15 mouse cellular contexts compared by ENCODE assay signal in genomic region chr10:13427599-13427998, GRCm38 (mm10). TPM values are rescaled to one million over a fixed set of nuclear protein-coding genes. Genes with fewer than 3 reads are reported as not detected.
A peak's percentile ranks its signal among the peaks of the same experiment; 100 is the strongest.
DNase-seq lines count a peak whose midpoint lies in the region; ATAC-seq and TF ChIP-seq lines count a peak whose summit lies in the region.
"Had no signal": no experiment of that assay in that cellular context is flagged by ENCODE, and none has a peak within 500 bp of the region (broad histone marks: within the 10 kb centered on the region; RNA-seq: fewer than 3 reads in every experiment).

No protein-coding gene starts in this region.

- H3K4me2 ChIP-seq in forebrain, postnatal 0 days (ENCODE audit: low read depth) = no peak overlapping the region
- H3K4me2 ChIP-seq in forebrain, embryonic 15.5 days (replicated peaks) = no peak overlapping the region
- no peak overlapping the region for H3K4me2 ChIP-seq in limb, embryonic 13.5 days (replicated peaks)
- H3K4me2 ChIP-seq: limb, embryonic 12.5 days; lung, embryonic 14.5 days; midbrain, embryonic 12.5 days had no signal

- H3K36me3 ChIP-seq in forebrain, postnatal 0 days (ENCODE audit: insufficient read depth) = no peaks in the 10 kb centered on the region
- H3K36me3 ChIP-seq in forebrain, embryonic 15.5 days = no peaks in the 10 kb centered on the region
- no peaks in the 10 kb centered on the region for H3K36me3 ChIP-seq in limb, embryonic 13.5 days
- no peaks in the 10 kb centered on the region for H3K36me3 ChIP-seq in limb, embryonic 10.5 days
- H3K36me3 ChIP-seq: limb, embryonic 12.5 days; midbrain, embryonic 12.5 days had no signal

- no peak for DNase-seq in forebrain, postnatal 0 days
- no peak for DNase-seq in limb, embryonic 10.5 days (ENCODE audit: low spot score)
- DNase-seq in fat pad, adult 2 months (ENCODE audit: extremely low read depth, low read depth, low spot score) = peak; percentile 56
- DNase-seq in kidney, adult 9 months = peak; percentile 81
- DNase-seq in thymus, postnatal 10 days (ENCODE audit: low spot score in 2 of 2) = no peak
- DNase-seq: adrenal gland, postnatal 14 days; layer of hippocampus, postnatal 36 days; lung, embryonic 14.5 days had no signal

- no peaks in the 10 kb centered on the region for H3K27me3 ChIP-seq in forebrain, postnatal 0 days (ENCODE audit: insufficient read depth, low read length)
- H3K27me3 ChIP-seq in forebrain, embryonic 15.5 days = no peaks in the 10 kb centered on the region
- H3K27me3 ChIP-seq in limb, embryonic 13.5 days = no peaks in the 10 kb centered on the region
- no peaks in the 10 kb centered on the region for H3K27me3 ChIP-seq in limb, embryonic 10.5 days (ENCODE audit: low read depth, poor library complexity, severe bottlenecking)
- H3K27me3 ChIP-seq: limb, embryonic 12.5 days; midbrain, embryonic 12.5 days had no signal

- ATAC-seq in forebrain, postnatal 0 days = peak; percentile 23; the same call in 1 of the 2 replicates
- ATAC-seq in forebrain, embryonic 15.5 days (replicated peaks) = no peak
- ATAC-seq in limb, embryonic 13.5 days (ENCODE audit: low FRiP score, low read depth) = no peak
- ATAC-seq: CD4-positive, CD25-positive, alpha-beta regulatory T cell, adult 4 months; intestine, embryonic 16.5 days had no signal

- no peaks in the 10 kb centered on the region for H3K4me1 ChIP-seq in forebrain, postnatal 0 days (ENCODE audit: insufficient read depth)
- peaks cover 12% of the 10 kb centered on the region for H3K4me1 ChIP-seq in forebrain, embryonic 15.5 days
- peaks cover 38% of the 10 kb centered on the region for H3K4me1 ChIP-seq in limb, embryonic 13.5 days
- H3K4me1 ChIP-seq in limb, embryonic 10.5 days = peaks cover 21% of the 10 kb centered on the region

- WGBS in forebrain, postnatal 0 days = 65% methylated on average over 10 of the region's 10 CpGs
- WGBS in forebrain, embryonic 15.5 days = 62% methylated on average over 10 of the region's 10 CpGs
- WGBS in limb, embryonic 13.5 days = 73% methylated on average over 10 of the region's 10 CpGs
- WGBS in limb, embryonic 10.5 days = 90% methylated on average over 10 of the region's 10 CpGs

- no peaks in the 10 kb centered on the region for H3K9me3 ChIP-seq in forebrain, postnatal 0 days (ENCODE audit: low read length)
- no peaks in the 10 kb centered on the region for H3K9me3 ChIP-seq in forebrain, embryonic 15.5 days
- no peaks in the 10 kb centered on the region for H3K9me3 ChIP-seq in limb, embryonic 13.5 days
- no peaks in the 10 kb centered on the region for H3K9me3 ChIP-seq in limb, embryonic 10.5 days (replicated peaks)
- H3K9me3 ChIP-seq: limb, embryonic 12.5 days; midbrain, embryonic 12.5 days had no signal

- TF ChIP-seq CTCF in forebrain, postnatal 0 days (IDR thresholded peaks at IDR 0.05; ENCODE audit: low read depth) = no peak

- H3K27ac ChIP-seq in forebrain, postnatal 0 days (ENCODE audit: low read depth, low read length) = no peak overlapping the region
- H3K27ac ChIP-seq in forebrain, embryonic 15.5 days (replicated peaks) = no peak overlapping the region
- H3K27ac ChIP-seq in limb, embryonic 13.5 days = peak overlapping the region; percentile 39; the same call in 1 of the 2 replicates
- no peak overlapping the region; the same call in 1 of the 2 replicates for H3K27ac ChIP-seq in limb, embryonic 10.5 days
- H3K27ac ChIP-seq: limb, embryonic 12.5 days; midbrain, embryonic 12.5 days had no signal

- H3K9ac ChIP-seq in forebrain, postnatal 0 days = no peak overlapping the region
- no peak overlapping the region for H3K9ac ChIP-seq in forebrain, embryonic 15.5 days (replicated peaks)
- no peak overlapping the region for H3K9ac ChIP-seq in limb, embryonic 13.5 days
- H3K9ac ChIP-seq: limb, embryonic 12.5 days; lung, embryonic 14.5 days; midbrain, embryonic 12.5 days had no signal

- no peak overlapping the region for H3K4me3 ChIP-seq in forebrain, postnatal 0 days (ENCODE audit: low read depth, low read length)
- H3K4me3 ChIP-seq in forebrain, embryonic 15.5 days = no peak overlapping the region
- no peak overlapping the region for H3K4me3 ChIP-seq in limb, embryonic 13.5 days
- H3K4me3 ChIP-seq in limb, embryonic 10.5 days = no peak overlapping the region
- H3K4me3 ChIP-seq: erythroblast, embryonic 14.5 days; limb, embryonic 12.5 days; midbrain, embryonic 12.5 days had no signal

RNA-seq across cellular contexts. Expression of gene Phactr2, which starts 46.6 kb away (rescaled TPM):
- total RNA-seq in forebrain, postnatal 0 days (2014; rRNA removed) = 6.9 and 10.5 TPM in 2 replicates
- polyA plus RNA-seq in forebrain, postnatal 0 days (2015; fragmentation: Nextera tagmentation; extraction: Ambion mirVana) = 4.4 and 8.1 TPM in 2 replicates
- 8.4 TPM in 2 replicates for polyA plus RNA-seq in forebrain, embryonic 15.5 days (2015; fragmentation: Nextera tagmentation; extraction: Ambion mirVana)
- 26.8 and 29.3 TPM in 2 replicates for polyA plus RNA-seq in limb, embryonic 13.5 days (2015; fragmentation: Nextera tagmentation; extraction: Ambion mirVana)
- 16.2 and 21.3 TPM in 2 replicates for polyA plus RNA-seq in limb, embryonic 10.5 days (2016; fragmentation: Nextera tagmentation; extraction: Ambion mirVana)

Comparison
In these comparisons a context has a peak if more than half of its experiments do, and no peak if none do; other contexts are left out.
1. DNase-seq: peak in fat pad, adult 2 months (single experiment) and kidney, adult 9 months (single experiment); none in forebrain, postnatal 0 days (single experiment), limb, embryonic 10.5 days (single experiment) and thymus, postnatal 10 days (0 of 2).